Comparison of ENCODE assay signal across 31 mouse cellular contexts in genomic region chr16:32813771-32814170, GRCm38 (mm10). TPM values are rescaled to one million over a fixed set of nuclear protein-coding genes. Genes with fewer than 3 reads are reported as not detected.
A peak's percentile ranks its signal among the peaks of the same experiment; 100 is the strongest.
DNase-seq lines count a peak whose midpoint lies in the region; ATAC-seq and TF ChIP-seq lines count a peak whose summit lies in the region.
"Had no signal": no experiment of that assay in that cellular context is flagged by ENCODE, and none has a peak within 500 bp of the region (broad histone marks: within the 10 kb centered on the region; RNA-seq: fewer than 3 reads in every experiment).

No protein-coding gene starts in this region.

- intact Hi-C loops in heart, postnatal 14 days (cut with DNase I), result loop anchor here (5.0 to 10.0 kb wide), 3 partner anchors 64 to 341 kb away; partner anchors contain the start of genes Fyttd1 and Rubcn

- TF ChIP-seq CTCF in liver, postnatal 0 days (IDR thresholded peaks at IDR 0.05; ENCODE audit: low read depth), result no peak

- no peaks in the 10 kb centered on the region for H3K36me3 ChIP-seq in heart, embryonic 13.5 days
- H3K36me3 ChIP-seq in heart, embryonic 11.5 days (ENCODE audit: control insufficient read depth, insufficient read depth, low read length), result no peaks in the 10 kb centered on the region
- no peaks in the 10 kb centered on the region for H3K36me3 ChIP-seq in liver, postnatal 0 days (replicated peaks; ENCODE audit: insufficient read depth, low read length)
- no peaks in the 10 kb centered on the region for H3K36me3 ChIP-seq in liver, embryonic 12.5 days
- H3K36me3 ChIP-seq: forebrain, embryonic 10.5 days; hindbrain, embryonic 12.5 days; hindbrain, embryonic 15.5 days had no signal

- no peak for TF ChIP-seq EP300 in liver, postnatal 0 days (IDR thresholded peaks at IDR 0.05; ENCODE audit: low read depth)

- H3K4me2 ChIP-seq in heart, embryonic 13.5 days, result peak overlapping the region; percentile 74; the same call in 1 of the 2 replicates
- H3K4me2 ChIP-seq in heart, embryonic 11.5 days, result no peak overlapping the region
- H3K4me2 ChIP-seq in liver, postnatal 0 days (ENCODE audit: low read depth, low read length), result 0 out of 2 replicates have a peak overlapping the region, but pooled peaks have one; percentile 69
- H3K4me2 ChIP-seq in liver, embryonic 12.5 days, result no peak overlapping the region

- DNase-seq in heart, adult 11 months, result peak; percentile 94
- no peak for DNase-seq in heart, postnatal 14 days
- no peak for DNase-seq in liver, postnatal 0 days
- DNase-seq in naive thymus-derived CD4-positive, alpha-beta T cell, adult 2 months (ENCODE audit: low read depth), result peak; percentile 6
- no peak for DNase-seq in ovary, postnatal 36 days (ENCODE audit: low spot score)
- DNase-seq: adrenal gland, adult 8-10 months; cerebellum, adult 18-20 months; cerebellum, postnatal 14 days; forebrain, postnatal 0 days; kidney, adult 9 months had no signal

- H3K4me3 ChIP-seq in heart, embryonic 13.5 days, result no peak overlapping the region
- H3K4me3 ChIP-seq in heart, embryonic 11.5 days (ENCODE audit: low read depth, low read length), result no peak overlapping the region
- H3K4me3 ChIP-seq in liver, postnatal 0 days (ENCODE audit: low read depth, low read length), result no peak overlapping the region
- no peak overlapping the region for H3K4me3 ChIP-seq in liver, embryonic 12.5 days

- H3K4me1 ChIP-seq in heart, embryonic 13.5 days, result peaks cover 20% of the 10 kb centered on the region
- H3K4me1 ChIP-seq in heart, embryonic 11.5 days (ENCODE audit: control insufficient read depth, insufficient read depth, low read length), result peaks cover 3% of the 10 kb centered on the region; the same call in 1 of the 2 replicates
- H3K4me1 ChIP-seq in liver, postnatal 0 days (ENCODE audit: insufficient read depth), result peaks cover 8% of the 10 kb centered on the region; the same call in 1 of the 2 replicates
- H3K4me1 ChIP-seq in liver, embryonic 12.5 days, result peaks cover 12% of the 10 kb centered on the region

- WGBS in heart, embryonic 13.5 days, result 71% methylated on average over 3 of the region's 3 CpGs
- 58% methylated on average over 3 of the region's 3 CpGs for WGBS in heart, embryonic 11.5 days (ENCODE audit: insufficient replicate concordance)
- 62% methylated on average over 3 of the region's 3 CpGs for WGBS in liver, postnatal 0 days (ENCODE audit: insufficient replicate concordance)
- WGBS in liver, embryonic 12.5 days (ENCODE audit: insufficient replicate concordance), result 54% methylated on average over 3 of the region's 3 CpGs

- H3K9ac ChIP-seq in heart, embryonic 13.5 days, result no peak overlapping the region
- no peak overlapping the region for H3K9ac ChIP-seq in heart, embryonic 11.5 days (ENCODE audit: low read depth, low read length)
- no peak overlapping the region for H3K9ac ChIP-seq in liver, postnatal 0 days (replicated peaks)
- H3K9ac ChIP-seq in liver, embryonic 12.5 days, result no peak overlapping the region
- H3K9ac ChIP-seq: hindbrain, embryonic 12.5 days; hindbrain, embryonic 15.5 days had no signal

- H3K27ac ChIP-seq in heart, embryonic 13.5 days (replicated peaks), result no peak overlapping the region; the same call in 1 of the 2 replicates
- no peak overlapping the region for H3K27ac ChIP-seq in heart, embryonic 11.5 days (ENCODE audit: low read depth, low read length)
- H3K27ac ChIP-seq in liver, postnatal 0 days (ENCODE audit: low read depth), result no peak overlapping the region
- no peak overlapping the region for H3K27ac ChIP-seq in liver, embryonic 12.5 days
- H3K27ac ChIP-seq: forebrain, embryonic 13.5 days; hindbrain, embryonic 12.5 days; hindbrain, embryonic 15.5 days had no signal

- H3K9me3 ChIP-seq in heart, embryonic 13.5 days, result no peaks in the 10 kb centered on the region
- H3K9me3 ChIP-seq in heart, embryonic 11.5 days (replicated peaks; ENCODE audit: control insufficient read depth, low read length), result no peaks in the 10 kb centered on the region
- H3K9me3 ChIP-seq in liver, postnatal 0 days (ENCODE audit: low read length), result no peaks in the 10 kb centered on the region
- no peaks in the 10 kb centered on the region for H3K9me3 ChIP-seq in liver, embryonic 12.5 days (replicated peaks)
- H3K9me3 ChIP-seq: forebrain, embryonic 10.5 days; forebrain, embryonic 13.5 days; hindbrain, embryonic 12.5 days; hindbrain, embryonic 15.5 days had no signal

- H3K27me3 ChIP-seq in heart, embryonic 13.5 days (replicated peaks), result no peaks in the 10 kb centered on the region
- no peaks in the 10 kb centered on the region for H3K27me3 ChIP-seq in heart, embryonic 11.5 days (ENCODE audit: control insufficient read depth, insufficient read depth, low read length)
- H3K27me3 ChIP-seq in liver, postnatal 0 days (ENCODE audit: insufficient read depth, low read length), result no peaks in the 10 kb centered on the region
- H3K27me3 ChIP-seq in liver, embryonic 12.5 days (replicated peaks), result peaks cover 15% of the 10 kb centered on the region; the same call in 1 of the 2 replicates
- H3K27me3 ChIP-seq: CH12.LX; forebrain, embryonic 13.5 days; hindbrain, embryonic 12.5 days; hindbrain, embryonic 15.5 days had no signal

- no peak for ATAC-seq in heart, embryonic 13.5 days (ENCODE audit: extremely low read depth, insufficient number of reproducible peaks, low FRiP score, low TSS enrichment)
- ATAC-seq in heart, embryonic 11.5 days (replicated peaks; ENCODE audit: insufficient number of reproducible peaks, low FRiP score, low TSS enrichment), result no peak
- no peak for ATAC-seq in liver, postnatal 0 days
- no peak for ATAC-seq in liver, embryonic 12.5 days

RNA-seq across cellular contexts. Expression of gene Smbd1, which starts 3.5 kb away (rescaled TPM):
- not detected for total RNA-seq in heart, postnatal 14 days (2021)
- polyA plus RNA-seq in heart, embryonic 13.5 days (2015; fragmentation: Nextera tagmentation; extraction: Ambion mirVana), result not detected in 2 replicates
- not detected in 2 replicates for polyA plus RNA-seq in heart, embryonic 11.5 days (2014; fragmentation: Nextera tagmentation; extraction: Ambion mirVana)
- polyA plus RNA-seq in liver, postnatal 0 days (2015; fragmentation: Nextera tagmentation; extraction: Ambion mirVana), result 0.33 TPM in 1 of 2 replicates, not detected in the other
- polyA plus RNA-seq in liver, embryonic 12.5 days (2016; fragmentation: Nextera tagmentation; extraction: Ambion mirVana), result not detected in 2 replicates
- total RNA-seq: adrenal gland, adult 8-10 months; adrenal gland, postnatal 25 days; CH12.LX; forebrain, postnatal 0 days; gastrocnemius, adult 8-10 months; gastrocnemius, postnatal 25 days; granulocyte monocyte progenitor cell, adult 5-6 weeks; heart, postnatal 10 days; hematopoietic stem cell, adult 5-6 weeks had no signal
- polyA plus RNA-seq: activated CD4-positive, CD25-positive, alpha-beta regulatory T cell, adult 4 months; brain, embryonic 14.5 days; embryonic facial prominence, embryonic 11.5 days; embryonic facial prominence, embryonic 14.5 days; forebrain, embryonic 10.5 days; forebrain, embryonic 13.5 days; forebrain, postnatal 0 days; frontal cortex, adult 2 months; heart, embryonic 14.5 days; hindbrain, embryonic 12.5 days; hindbrain, embryonic 15.5 days; intestine, embryonic 14.5 days had no signal

RNA-seq across cellular contexts. Expression of gene Muc20, which starts 16.5 kb away (rescaled TPM):
- under 1 TPM; 0.15 to 0.26 TPM for total RNA-seq in heart, postnatal 14 days (2021)
- 0.06 and 0.20 TPM in 2 replicates for polyA plus RNA-seq in heart, embryonic 13.5 days (2015; fragmentation: Nextera tagmentation; extraction: Ambion mirVana)
- 0.21 TPM in 1 of 2 replicates, not detected in the other for polyA plus RNA-seq in heart, embryonic 11.5 days (2014; fragmentation: Nextera tagmentation; extraction: Ambion mirVana)
- polyA plus RNA-seq in liver, postnatal 0 days (2015; fragmentation: Nextera tagmentation; extraction: Ambion mirVana), result 0.08 TPM in 1 of 2 replicates, not detected in the other
- polyA plus RNA-seq in liver, embryonic 12.5 days (2016; fragmentation: Nextera tagmentation; extraction: Ambion mirVana), result not detected in 2 replicates
- total RNA-seq: forebrain, postnatal 0 days; granulocyte monocyte progenitor cell, adult 5-6 weeks; hematopoietic stem cell, adult 5-6 weeks had no signal
- polyA plus RNA-seq: embryonic facial prominence, embryonic 11.5 days; forebrain, embryonic 10.5 days; forebrain, embryonic 13.5 days; forebrain, postnatal 0 days; frontal cortex, adult 2 months had no signal

Comparison
In these comparisons a context has a peak if more than half of its experiments do, and no peak if none do; other contexts are left out.
1. DNase-seq: peak in heart, adult 11 months (single experiment) and naive thymus-derived CD4-positive, alpha-beta T cell, adult 2 months (single experiment); none in heart, postnatal 14 days (0 of 2), liver, postnatal 0 days (single experiment) and ovary, postnatal 36 days (single experiment).
2. H3K4me2 ChIP-seq: peak in heart, embryonic 13.5 days (single experiment) and liver, postnatal 0 days (single experiment); none in heart, embryonic 11.5 days (single experiment) and liver, embryonic 12.5 days (single experiment).